Mouse (Mus musculus) heart, postnatal 10 days (tissue): ENCODE results near the gene Epha4. TPM values are rescaled to one million over a fixed set of nuclear protein-coding genes. Genes with fewer than 3 reads are reported as not detected.

Experiments
- DNase-seq, 2 experiments: peaks; one replicate each; pipeline ENCODE4 v3.0.0; 2021
- intact Hi-C: fragments of 180-260 bp; cut with DNase I; formaldehyde crosslinking; loops from one replicate; pipeline ENCODE4 v1.15.1; 2025
- microRNA-seq, 2 experiments: library from miRNA; unstranded; fragments of <30 nt; microRNA quantifications; one replicate each; pipeline ENCODE4 v1.2.0; 2022
- total RNA-seq, 2 experiments: library from RNA; stranded (reverse); gene quantifications; 2 replicates each; pipeline ENCODE4 v1.2.3; 2021

The Epha4 gene
- total RNA-seq, 2 experiments from 2014 or later, result 19.3 to 24.0 TPM

- intact Hi-C loops, result no loop called here
- DNase-seq, result peak; percentile 35 to 43
These were observed 150.3 kb downstream of the Epha4 start for GRCm38 (mm10) chr1:77364596-77364995.

DNA sequence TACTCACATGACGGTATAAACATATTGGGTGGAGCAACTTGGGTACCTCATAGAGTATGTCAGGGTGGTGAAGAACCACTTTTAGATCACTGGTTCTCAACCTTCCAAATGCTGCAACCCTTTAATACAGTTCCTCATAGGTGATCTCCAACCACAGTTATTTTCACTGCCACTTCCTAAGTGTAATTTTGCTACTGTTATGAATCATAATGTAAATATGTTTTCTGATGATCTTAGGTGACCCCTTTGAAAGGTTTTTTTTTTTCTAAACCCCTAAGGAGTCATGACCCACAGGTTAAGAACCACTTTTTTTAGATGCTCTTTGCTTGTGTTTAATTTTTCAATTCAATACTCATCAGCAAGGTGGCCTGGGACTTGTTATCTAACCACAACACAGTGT, 151.0 kb downstream of the Epha4 start:
- DNase-seq, result no peak
- intact Hi-C loops, result no loop called here

DNA sequence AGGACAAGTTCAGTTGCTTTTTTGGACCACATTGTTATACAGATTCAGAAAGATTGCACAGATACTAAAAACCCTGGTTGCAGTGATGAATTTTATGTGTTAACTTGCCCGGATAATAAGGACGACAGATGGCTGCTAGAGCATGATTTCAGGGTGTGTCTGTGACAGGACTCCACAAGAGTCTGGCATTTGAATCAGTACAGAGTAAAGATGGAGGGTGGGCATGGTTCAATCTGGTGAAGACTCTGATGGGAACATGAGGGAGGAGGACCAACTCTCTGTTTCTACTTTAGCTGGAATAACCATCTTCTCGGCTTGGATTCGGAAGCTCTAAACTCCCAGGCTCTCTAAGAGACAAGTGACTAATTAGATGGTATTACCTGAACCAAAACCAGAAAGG, 168.4 kb downstream of the Epha4 start:
- intact Hi-C loops, result no loop called here
- DNase-seq, result no peak

GRCm38 (mm10) chr1:77343792-77344191, 171.1 kb downstream of the Epha4 start:
- intact Hi-C loops, result no loop called here
- no peak for DNase-seq

- intact Hi-C loops, result no loop called here
- no peak for DNase-seq
These were observed 175.2 kb downstream of the Epha4 start for GRCm38 (mm10) chr1:77339701-77340100.

- intact Hi-C loops, result no loop called here
- DNase-seq, result no peak
These were observed 176.5 kb downstream of the Epha4 start for GRCm38 (mm10) chr1:77338346-77338745.

DNA sequence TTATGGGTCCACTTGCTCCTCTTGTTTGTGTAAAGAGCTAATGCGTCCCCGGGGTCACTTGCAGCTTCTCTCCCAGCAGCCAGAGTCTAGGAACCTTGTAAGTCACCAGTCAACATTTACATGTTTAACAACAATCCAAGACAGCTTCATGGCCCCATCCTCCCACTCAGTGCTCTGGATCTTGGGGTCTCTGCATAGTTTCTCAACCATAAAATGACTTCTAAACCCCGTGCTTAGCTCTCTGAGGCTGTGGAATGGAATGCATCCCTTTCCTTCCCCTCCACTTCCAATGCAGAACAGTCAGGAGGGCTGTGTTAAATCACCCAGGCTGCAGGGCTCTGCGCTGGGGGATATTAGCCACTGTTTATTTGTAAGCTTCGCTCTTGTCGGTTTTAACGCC, 178.0 kb downstream of the Epha4 start:
- no peak for DNase-seq
- intact Hi-C loops, result no loop called here

DNA sequence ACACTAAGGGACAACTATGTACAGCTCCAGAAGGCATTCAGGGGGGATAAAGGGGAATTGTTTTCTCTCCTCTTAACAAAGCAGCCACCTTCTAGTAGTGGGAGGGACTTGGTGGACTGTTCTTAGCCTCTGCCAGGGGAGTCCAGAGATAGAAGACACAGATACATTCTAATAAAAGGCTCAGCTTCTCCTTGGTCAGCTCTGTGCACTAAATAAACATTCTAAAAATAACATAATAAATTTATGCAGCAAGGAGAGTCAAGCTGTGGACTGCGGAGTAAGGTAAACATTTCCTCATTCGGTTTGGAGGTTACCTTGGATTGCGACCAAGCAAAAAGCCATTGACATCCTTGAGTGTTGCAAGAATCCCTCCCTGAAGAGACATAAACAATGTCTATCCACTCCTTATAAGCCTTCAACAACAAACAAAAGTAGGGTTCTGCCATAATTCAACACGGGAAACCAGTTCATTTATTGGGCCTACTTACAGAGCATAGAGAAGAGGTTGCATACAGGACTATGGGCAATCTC, 196.2 kb downstream of the Epha4 start:
- DNase-seq, result no peak
- intact Hi-C loops, result no loop called here

Small RNAs within 50 kb of the gene (microRNA-seq; reads per million reads assigned to microRNA genes)
- gene Mir6352, result 0 reads per million in 2 experiments
